Mouse (Mus musculus) MEL (cell line): Measurements from ENCODE around the gene Atp10b. TPM values are rescaled to one million over a fixed set of nuclear protein-coding genes. Genes with fewer than 3 reads are reported as not detected.

ENCODE experiments used
- DNase-seq: peaks from one replicate; pipeline ENCODE4 v3.0.0; 2011; ENCODE audit warnings: low read depth, low spot score
- H3K27ac ChIP-seq: 2 replicates; pipeline ENCODE4 v1.5.1; 2012; ENCODE audit warnings: low read depth, mild to moderate bottlenecking, control low read depth, low read length, moderate library complexity; ENCODE audit not compliant: control insufficient read depth
- H3K27me3 ChIP-seq, 2 experiments: fragments of 150-350 bp in 1 of 2; sonication (generic) in 1 of 2; 2 replicates each; pipeline ENCODE4 v1.6.1; 2012; ENCODE audit warnings: low read length in 2 of 2, mild to moderate bottlenecking in 2 of 2, improper control_type of control experiment in 1 of 2, moderate library complexity in 1 of 2; ENCODE audit not compliant: insufficient read depth in 2 of 2, control insufficient read depth in 1 of 2
- H3K36me3 ChIP-seq, 2 experiments: 2 replicates each; pipeline ENCODE4 v1.6.1; 2012 to 2014; ENCODE audit warnings: low read length in 2 of 2, improper control_type of control experiment in 1 of 2, inconsistent platforms in 1 of 2, mild to moderate bottlenecking in 1 of 2; ENCODE audit not compliant: insufficient read depth in 2 of 2, control insufficient read depth in 1 of 2
- H3K4me1 ChIP-seq, 2 experiments: fragments of 150-350 bp in 1 of 2; sonication (generic) in 1 of 2; 2 replicates each; pipeline ENCODE4 v1.6.1; 2012; ENCODE audit warnings: low read length in 2 of 2, improper control_type of control experiment in 1 of 2, mild to moderate bottlenecking in 1 of 2; ENCODE audit not compliant: insufficient read depth in 2 of 2, control insufficient read depth in 1 of 2
- H3K4me3 ChIP-seq, 2 experiments: fragments of 150-350 bp in 1 of 2; sonication (generic) in 1 of 2; 2 replicates each; pipeline ENCODE4 v1.5.1; 2012; ENCODE audit warnings: low read depth in 2 of 2, low read length in 2 of 2, mild to moderate bottlenecking in 2 of 2, moderate library complexity in 2 of 2, control low read depth in 1 of 2, improper control_type of control experiment in 1 of 2; ENCODE audit not compliant: control insufficient read depth in 1 of 2, insufficient read depth in 1 of 2
- H3K79me2 ChIP-seq: 2 replicates; pipeline ENCODE4 v1.6.1; 2012; ENCODE audit warnings: mild to moderate bottlenecking, low read length, moderate library complexity; ENCODE audit not compliant: control insufficient read depth, poor library complexity, insufficient read depth
- H3K9ac ChIP-seq: 2 replicates; pipeline ENCODE4 v1.6.1; 2012; ENCODE audit warnings: low read depth, mild to moderate bottlenecking, control low read depth, low read length, moderate library complexity; ENCODE audit not compliant: control insufficient read depth, poor library complexity, severe bottlenecking
- H3K9me3 ChIP-seq: fragments of 150-350 bp; sonication (generic); replicated peaks from 2 replicates; pipeline ENCODE4 v1.6.1; 2012; ENCODE audit warnings: mild to moderate bottlenecking, low read length, improper control_type of control experiment, moderate library complexity; ENCODE audit not compliant: insufficient read depth
- BHLHE40 ChIP-seq: IDR thresholded peaks from 2 replicates; pipeline ENCODE4 v1.6.1; 2012; ENCODE audit warnings: low read depth, mild to moderate bottlenecking, inconsistent platforms, low read length, improper control_type of control experiment, borderline replicate concordance
- CHD1 ChIP-seq: IDR thresholded peaks from 2 replicates; pipeline ENCODE4 v1.6.1; 2012; ENCODE audit warnings: low read depth, mild to moderate bottlenecking, inconsistent platforms, low read length, improper control_type of control experiment
- CHD2 ChIP-seq: IDR thresholded peaks from 2 replicates; pipeline ENCODE4 v1.6.1; 2011; ENCODE audit warnings: low read length, improper control_type of control experiment
- CTCF ChIP-seq, 3 experiments: IDR thresholded peaks in 2 of 3; conservative IDR thresholded peaks in 1 of 3; 2 replicates each; pipeline ENCODE4 v1.5.1; 2011 to 2012; ENCODE audit warnings: low read length in 3 of 3, low read depth in 2 of 3, mild to moderate bottlenecking in 2 of 3, improper control_type of control experiment in 1 of 3, inconsistent platforms in 1 of 3, mixed read lengths in 1 of 3, moderate library complexity in 1 of 3; ENCODE audit not compliant: control insufficient read depth in 1 of 3, insufficient read depth in 1 of 3, poor library complexity in 1 of 3, severe bottlenecking in 1 of 3
- ELF1 ChIP-seq: IDR thresholded peaks from 2 replicates; pipeline ENCODE4 v1.6.1; 2014; ENCODE audit warnings: low read depth, mild to moderate bottlenecking, inconsistent platforms, low read length, improper control_type of control experiment, moderate library complexity
- GABPA ChIP-seq: IDR thresholded peaks from 2 replicates; pipeline ENCODE4 v1.6.1; 2012; ENCODE audit warnings: low read depth, mild to moderate bottlenecking, inconsistent platforms, low read length, improper control_type of control experiment, moderate library complexity
- GATA1 ChIP-seq: IDR thresholded peaks from 2 replicates; pipeline ENCODE4 v1.6.1; 2011; ENCODE audit warnings: low read depth, low read length, improper control_type of control experiment
- JUND ChIP-seq: IDR thresholded peaks from 2 replicates; pipeline ENCODE4 v1.6.1; 2011; ENCODE audit warnings: low read depth, mild to moderate bottlenecking, improper control_type of control experiment, low read length
- MAX ChIP-seq: IDR thresholded peaks from 2 replicates; pipeline ENCODE4 v1.6.1; 2011; ENCODE audit warnings: low read length, improper control_type of control experiment
- MAZ ChIP-seq: IDR thresholded peaks from 2 replicates; pipeline ENCODE4 v1.6.1; 2012; ENCODE audit warnings: low read depth, mild to moderate bottlenecking, inconsistent platforms, low read length, improper control_type of control experiment
- MEF2A ChIP-seq: IDR thresholded peaks from 2 replicates; pipeline ENCODE4 v1.6.1; 2014; ENCODE audit warnings: low read depth, mild to moderate bottlenecking, inconsistent platforms, low read length, improper control_type of control experiment; ENCODE audit not compliant: poor library complexity, insufficient replicate concordance, severe bottlenecking; ENCODE audit errors: extremely low read depth
- MXI1 ChIP-seq: IDR thresholded peaks from 2 replicates; pipeline ENCODE4 v1.6.1; 2011; ENCODE audit warnings: mild to moderate bottlenecking, low read depth, low read length, improper control_type of control experiment
- MYB ChIP-seq: IDR thresholded peaks from 2 replicates; pipeline ENCODE4 v1.6.1; 2011; ENCODE audit warnings: mild to moderate bottlenecking, low read depth, low read length, improper control_type of control experiment
- MYC ChIP-seq: IDR thresholded peaks from 2 replicates; pipeline ENCODE4 v1.6.1; 2011; ENCODE audit warnings: low read depth, mild to moderate bottlenecking, low read length, improper control_type of control experiment, moderate library complexity
- NELFE ChIP-seq: IDR thresholded peaks from 2 replicates; pipeline ENCODE4 v1.6.1; 2011; ENCODE audit warnings: low read depth, low read length, improper control_type of control experiment
- POLR2AphosphoS2 ChIP-seq: IDR thresholded peaks from 2 replicates; pipeline ENCODE4 v1.6.1; 2011; ENCODE audit warnings: low read length, improper control_type of control experiment
- RAD21 ChIP-seq: IDR thresholded peaks from 2 replicates; pipeline ENCODE4 v1.6.1; 2011; ENCODE audit warnings: mild to moderate bottlenecking, low read depth, low read length, improper control_type of control experiment
- SIN3A ChIP-seq: IDR thresholded peaks from 2 replicates; pipeline ENCODE4 v1.6.1; 2012; ENCODE audit warnings: low read length, improper control_type of control experiment, inconsistent platforms
- TBP ChIP-seq: IDR thresholded peaks from 2 replicates; pipeline ENCODE4 v1.8.0; 2011; ENCODE audit warnings: low read depth, low read length, improper control_type of control experiment
- UBTF ChIP-seq: IDR thresholded peaks from 2 replicates; pipeline ENCODE4 v1.6.1; 2012; ENCODE audit warnings: low read depth, mild to moderate bottlenecking, inconsistent platforms, low read length, improper control_type of control experiment, moderate library complexity, borderline replicate concordance; ENCODE audit not compliant: insufficient read depth
- USF2 ChIP-seq, 2 experiments: IDR thresholded peaks; 2 replicates each; pipeline ENCODE4 v1.6.1; 2011 to 2012; ENCODE audit warnings: improper control_type of control experiment in 2 of 2, low read length in 2 of 2, borderline replicate concordance in 1 of 2, inconsistent platforms in 1 of 2, low read depth in 1 of 2, mild to moderate bottlenecking in 1 of 2; ENCODE audit not compliant: insufficient read depth in 1 of 2
- polyA plus RNA-seq, 2 experiments: library from polyadenylated mRNA; stranded (reverse) in 1 of 2; unstranded in 1 of 2; fragments of >175 nt in 1 of 2; fragments of >200 nt in 1 of 2; gene quantifications; 2 replicates each; pipeline versions ENCODE4 v1.2.1 to v1.2.4; 2012; ENCODE audit warnings: low replicate concordance in 2 of 2, low read depth in 1 of 2; ENCODE audit not compliant: insufficient read length in 2 of 2, insufficient read depth in 1 of 2, missing spikeins in 1 of 2
- total RNA-seq: library from RNA; depleted of rRNA; stranded (reverse); fragments of 300-350 nt; gene quantifications from 2 replicates; pipeline ENCODE4 v1.2.3, GENCODE M21; 2012

Atp10b gene
- total and polyA plus RNA-seq, 3 experiments = not detected

DNA sequence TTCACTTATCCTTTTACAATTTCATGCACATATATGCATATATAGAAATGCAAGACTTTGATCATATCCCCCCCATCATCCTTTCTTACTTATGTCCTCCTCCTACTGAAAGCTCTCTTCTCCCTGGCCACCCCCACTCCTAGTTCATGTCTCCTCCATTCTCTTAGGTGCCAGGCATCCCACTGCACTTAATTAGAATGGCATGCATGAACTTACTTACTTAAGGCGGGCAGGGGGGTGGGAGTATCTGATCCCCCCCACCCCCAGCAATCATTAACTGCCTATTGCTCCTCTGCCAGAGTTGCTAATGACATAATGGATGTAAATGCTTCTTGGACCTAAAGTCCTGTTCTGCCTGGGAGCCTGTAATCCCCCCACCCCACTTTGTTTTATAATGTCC lies 9.1 kb downstream of the Atp10b start:
- Histone ChIP-seq H3K4me1 (no peaks in the 10 kb centered on the region), H3K27ac (no peak overlapping the region), H3K9me3 (no peaks in the 10 kb centered on the region), H3K36me3 (no peaks in the 10 kb centered on the region), H3K9ac (no peak overlapping the region), H3K79me2 (no peaks in the 10 kb centered on the region), H3K27me3 (no peaks in the 10 kb centered on the region), H3K4me3 (no peak overlapping the region)
- TF ChIP-seq MYC (no peak), JUND (no peak), GABPA (no peak), CHD1 (no peak)
- DNase-seq = no peak

DNA sequence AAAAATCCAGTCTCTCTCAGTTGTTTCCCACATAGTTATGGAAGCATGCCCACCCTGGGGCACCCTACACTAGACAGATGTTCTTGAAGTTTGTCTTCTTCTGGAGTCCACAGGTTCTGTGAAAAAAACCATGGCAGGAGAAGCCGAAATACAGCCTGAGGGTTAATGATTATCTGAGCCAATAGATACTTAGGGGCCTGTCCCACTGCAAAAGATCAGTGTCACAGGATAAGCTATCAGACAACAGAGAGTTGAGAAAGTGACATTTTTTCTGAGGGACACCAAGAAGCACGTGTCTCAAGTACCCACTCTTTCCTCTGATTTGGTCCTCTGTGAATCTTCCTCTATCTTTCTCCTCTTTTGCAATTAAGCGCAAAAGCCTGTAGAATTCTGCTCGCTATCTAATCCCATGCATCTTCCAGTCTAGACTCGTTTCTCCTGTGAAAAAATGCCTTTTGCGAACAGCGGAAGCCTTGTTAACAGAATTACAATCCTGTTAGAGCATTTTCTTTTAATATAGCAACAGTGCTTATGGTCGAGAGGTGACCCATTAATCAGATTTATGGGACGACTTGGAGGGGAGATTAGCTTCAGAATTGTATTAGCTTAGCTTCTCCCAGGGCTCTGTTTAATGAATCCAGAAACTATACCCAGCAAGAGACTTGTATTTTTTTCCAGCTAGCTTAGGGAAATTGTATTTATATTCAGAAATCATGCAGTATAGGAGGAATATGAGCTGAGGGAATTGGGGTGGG lies 10.7 kb downstream of the Atp10b start:
- no peaks in the 10 kb centered on the region for H3K9me3 ChIP-seq
- H3K79me2 ChIP-seq = no peaks in the 10 kb centered on the region
- H3K27ac ChIP-seq = no peak overlapping the region
- no peaks in the 10 kb centered on the region for H3K36me3 ChIP-seq
- H3K9ac ChIP-seq = no peak overlapping the region
- H3K4me1 ChIP-seq = no peaks in the 10 kb centered on the region
- no peak for DNase-seq
- H3K27me3 ChIP-seq = no peaks in the 10 kb centered on the region
- TF ChIP-seq GABPA (no peak), MXI1 (no peak), MAX (no peak), MYC (no peak), POLR2AphosphoS2 (no peak), MAZ (no peak), USF2 (IDR thresholded peaks at IDR 0.05; ENCODE audit: borderline replicate concordance in 1 of 2, insufficient read depth in 1 of 2, low read depth in 1 of 2, low read length in 2 of 2) (no peak)
- H3K4me3 ChIP-seq = no peak overlapping the region

DNA sequence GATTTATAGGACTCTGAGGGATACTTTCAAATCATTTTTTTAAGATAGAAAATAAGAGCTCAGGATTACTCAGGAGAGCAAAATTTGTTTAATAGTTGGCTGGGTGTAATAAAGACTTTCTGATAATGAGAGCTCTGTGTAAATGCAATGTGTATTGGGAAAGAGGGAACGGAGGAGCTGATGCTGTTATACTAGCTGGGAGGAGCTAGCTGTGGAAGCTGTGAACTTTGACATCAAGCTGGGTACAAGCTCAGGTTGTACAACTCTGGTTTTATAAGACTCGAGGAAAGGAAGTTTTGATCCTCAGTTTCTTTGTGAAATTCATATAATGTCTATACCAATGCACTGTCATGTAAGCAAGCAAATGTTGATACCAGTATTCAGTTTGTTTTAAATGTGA lies 20.9 kb downstream of the Atp10b start:
- TF ChIP-seq GATA1 (no peak), MEF2A (no peak), CTCF (IDR thresholded peaks at IDR 0.05 in 2 of 3, conservative IDR thresholded peaks at IDR 0.05 in 1 of 3; ENCODE audit: control insufficient read depth in 1 of 3, insufficient read depth in 1 of 3, low read depth in 2 of 3, low read length in 3 of 3, poor library complexity in 1 of 3, severe bottlenecking in 1 of 3) (no peak), MAX (no peak), TBP (no peak), SIN3A (no peak), NELFE (no peak), MYB (no peak), CHD2 (no peak), BHLHE40 (no peak), RAD21 (no peak), UBTF (no peak), ELF1 (no peak)
- H3K27ac ChIP-seq = no peak overlapping the region
- H3K4me3 ChIP-seq = no peak overlapping the region
- H3K9me3 ChIP-seq = no peaks in the 10 kb centered on the region
- H3K4me1 ChIP-seq = no peaks in the 10 kb centered on the region
- no peaks in the 10 kb centered on the region for H3K36me3 ChIP-seq
- DNase-seq = no peak
- no peaks in the 10 kb centered on the region for H3K27me3 ChIP-seq
- no peaks in the 10 kb centered on the region for H3K79me2 ChIP-seq
- H3K9ac ChIP-seq = no peak overlapping the region
